In genomic region chr9:121023526-121024264, GRCm38 (mm10) we compare ENCODE assay signal across 11 mouse cellular contexts.
A peak's percentile ranks its signal among the peaks of the same experiment; 100 is the strongest.
DNase-seq lines count a peak whose midpoint lies in the region; ATAC-seq and TF ChIP-seq lines count a peak whose summit lies in the region.
"Had no signal": no experiment of that assay in that cellular context is flagged by ENCODE, and none has a peak within 500 bp of the region (broad histone marks: within the 10 kb centered on the region; RNA-seq: fewer than 3 reads in every experiment).

No protein-coding gene starts in this region.

- no peaks in the 10 kb centered on the region for H3K9me3 ChIP-seq in limb, embryonic 14.5 days (ENCODE audit: control insufficient read depth, low read length)
- H3K9me3 ChIP-seq in limb, embryonic 10.5 days (replicated peaks): no peaks in the 10 kb centered on the region

- no peaks in the 10 kb centered on the region for H3K36me3 ChIP-seq in limb, embryonic 14.5 days (ENCODE audit: control insufficient read depth, insufficient read depth, low read length)
- no peaks in the 10 kb centered on the region for H3K36me3 ChIP-seq in limb, embryonic 10.5 days

- no peaks in the 10 kb centered on the region for H3K4me1 ChIP-seq in limb, embryonic 14.5 days (ENCODE audit: control insufficient read depth, insufficient read depth, low read length)
- no peaks in the 10 kb centered on the region for H3K4me1 ChIP-seq in limb, embryonic 10.5 days

- H3K27me3 ChIP-seq in limb, embryonic 14.5 days (ENCODE audit: control insufficient read depth, insufficient read depth, low read length): no peaks in the 10 kb centered on the region
- no peaks in the 10 kb centered on the region for H3K27me3 ChIP-seq in limb, embryonic 10.5 days (ENCODE audit: low read depth, poor library complexity, severe bottlenecking)

- no peak for TF ChIP-seq POLR2A in limb, embryonic 14.5 days (IDR thresholded peaks at IDR 0.05; ENCODE audit: borderline replicate concordance, extremely low read depth, insufficient read depth, insufficient read length)

- intact Hi-C loops in heart, postnatal 10 days (cut with DNase I): no loop called here

- H3K9ac ChIP-seq in limb, embryonic 14.5 days (ENCODE audit: low read depth, low read length, severe bottlenecking): no peak overlapping the region

- peak; percentile 51 to 60 for DNase-seq in cerebellum, postnatal 14 days
- DNase-seq in cerebellum, adult 11 months: no peak
- no peak for DNase-seq in limb, embryonic 14.5 days (ENCODE audit: low spot score)
- DNase-seq in limb, embryonic 10.5 days (ENCODE audit: low spot score): no peak
- DNase-seq in heart, postnatal 10 days: peak; percentile 28 to 45
- DNase-seq in thymus, adult 18-20 months: peak; percentile 10 to 26
- DNase-seq in natural killer cell, adult 2 months (ENCODE audit: low spot score in 2 of 2): no peak
- DNase-seq in kidney, postnatal 4 days: no peak
- DNase-seq: kidney, adult 11 months had no signal

- WGBS in limb, embryonic 14.5 days: 85% methylated on average over 14 of the region's 14 CpGs
- 90% methylated on average over 14 of the region's 14 CpGs for WGBS in limb, embryonic 10.5 days

- H3K4me2 ChIP-seq in limb, embryonic 14.5 days (replicated peaks; ENCODE audit: low read depth, low read length, severe bottlenecking): no peak overlapping the region
- H3K4me2 ChIP-seq: liver, embryonic 11.5 days had no signal

- H3K4me3 ChIP-seq in limb, embryonic 14.5 days (replicated peaks; ENCODE audit: low read length): no peak overlapping the region
- H3K4me3 ChIP-seq in limb, embryonic 10.5 days: no peak overlapping the region
- H3K4me3 ChIP-seq: erythroblast, embryonic 14.5 days had no signal

- H3K27ac ChIP-seq in limb, embryonic 14.5 days (replicated peaks; ENCODE audit: low read depth, low read length): no peak overlapping the region
- no peak overlapping the region for H3K27ac ChIP-seq in limb, embryonic 10.5 days

- ATAC-seq in limb, embryonic 14.5 days (ENCODE audit: low FRiP score, low read depth): 0 out of 2 replicates have a peak, but pooled peaks have one; percentile 41

Comparison
In these comparisons a context has a peak if more than half of its experiments do, and no peak if none do; other contexts are left out.
1. DNase-seq: peak in cerebellum, postnatal 14 days (2 of 2), heart, postnatal 10 days (2 of 2) and thymus, adult 18-20 months (2 of 2); none in cerebellum, adult 11 months (single experiment), limb, embryonic 14.5 days (single experiment), limb, embryonic 10.5 days (single experiment), natural killer cell, adult 2 months (0 of 2) and kidney, postnatal 4 days (0 of 2).